Mouse (Mus musculus) bone marrow macrophage, adult 2 months (primary cell): Measurements from ENCODE around the gene Igf2bp3.

Experiments used
- CTCF ChIP-seq: IDR thresholded peaks from 2 replicates; pipeline ENCODE4 v1.5.1; 2012; ENCODE audit warnings: low read depth, mild to moderate bottlenecking, low read length, moderate library complexity
- POLR2A ChIP-seq: IDR thresholded peaks from 2 replicates; pipeline ENCODE4 v1.6.1; 2012; ENCODE audit warnings: mild to moderate bottlenecking, low read depth, low read length, borderline replicate concordance

DNA sequence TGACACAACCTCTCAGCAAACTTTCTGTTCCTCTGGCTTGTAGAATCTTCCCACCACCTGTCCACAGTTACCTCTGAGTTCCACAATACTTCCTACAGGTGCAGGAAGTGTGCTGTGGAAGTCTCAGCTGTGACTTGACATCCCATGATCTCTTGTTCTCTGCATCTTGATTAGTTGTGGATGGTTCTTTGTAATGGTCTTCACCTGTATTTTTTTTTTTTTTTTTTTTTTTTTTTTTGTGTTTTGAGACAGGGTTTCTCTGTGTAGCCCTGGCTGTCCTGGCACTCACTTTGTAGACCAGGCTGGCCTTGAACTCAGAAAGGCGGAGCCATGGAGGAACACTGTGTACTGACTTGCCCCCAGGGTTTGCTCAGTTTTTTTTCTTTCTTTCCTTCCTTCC is 26.8 kb upstream of the Igf2bp3 start:
- TF ChIP-seq POLR2A = no peak
- TF ChIP-seq CTCF = no peak
